Mouse (Mus musculus): Measurements from ENCODE around the gene Sohlh1. TPM values are rescaled to one million over a fixed set of nuclear protein-coding genes. Genes with fewer than 3 reads are reported as not detected.

The Sohlh1 gene
- total and polyA plus RNA-seq, 3 experiments: not detected

- no peaks in the 10 kb centered on the region for H3K36me3 ChIP-seq (ENCODE audit: control insufficient read depth in 1 of 2, insufficient read depth in 2 of 2, low read length in 2 of 2)
- no peak overlapping the region for H3K27ac ChIP-seq (ENCODE audit: control insufficient read depth, low read depth, low read length)
- H3K4me3 ChIP-seq (ENCODE audit: control insufficient read depth in 1 of 2, insufficient read depth in 1 of 2, low read depth in 2 of 2, low read length in 2 of 2): no peak overlapping the region
- H3K27me3 ChIP-seq (ENCODE audit: control insufficient read depth in 1 of 2, insufficient read depth in 2 of 2, low read length in 2 of 2): no peaks in the 10 kb centered on the region
- no peaks in the 10 kb centered on the region for H3K4me1 ChIP-seq (ENCODE audit: control insufficient read depth in 1 of 2, insufficient read depth in 2 of 2, low read length in 2 of 2)
- no peak for TF ChIP-seq JUND (IDR thresholded peaks at IDR 0.05; ENCODE audit: low read depth, low read length)
- no peak for TF ChIP-seq RAD21 (IDR thresholded peaks at IDR 0.05; ENCODE audit: low read depth, low read length)
- no peak for TF ChIP-seq CHD2 (IDR thresholded peaks at IDR 0.05; ENCODE audit: low read length)
- TF ChIP-seq ETS1 (IDR thresholded peaks at IDR 0.05; ENCODE audit: low read depth, low read length): no peak
- TF ChIP-seq TCF12 (IDR thresholded peaks at IDR 0.05; ENCODE audit: low read depth, low read length): no peak
- no peak for TF ChIP-seq POLR2A (IDR thresholded peaks at IDR 0.05; ENCODE audit: control insufficient read depth in 1 of 2, insufficient read depth in 1 of 2, low read depth in 1 of 2, low read length in 2 of 2, poor library complexity in 1 of 2)
- no peak for TF ChIP-seq RCOR1 (IDR thresholded peaks at IDR 0.05; ENCODE audit: low read depth, low read length)
- TF ChIP-seq MYC (IDR thresholded peaks at IDR 0.05; ENCODE audit: low read depth, low read length): no peak
- no peak for TF ChIP-seq ZC3H11A (IDR thresholded peaks at IDR 0.05; ENCODE audit: low read depth, low read length)
- no peak for TF ChIP-seq ZKSCAN1 (IDR thresholded peaks at IDR 0.05; ENCODE audit: low read depth, low read length)
- no peak for TF ChIP-seq HCFC1 (IDR thresholded peaks at IDR 0.05; ENCODE audit: low read depth, low read length)
- no peak for TF ChIP-seq CHD1 (IDR thresholded peaks at IDR 0.05; ENCODE audit: low read depth, low read length)
- TF ChIP-seq POLR2AphosphoS5 (IDR thresholded peaks at IDR 0.05; ENCODE audit: borderline replicate concordance, low read depth, low read length): no peak
- TF ChIP-seq SMC3 (IDR thresholded peaks at IDR 0.05; ENCODE audit: low read depth, low read length): no peak
- no peak for TF ChIP-seq ELF1 (IDR thresholded peaks at IDR 0.05; ENCODE audit: low read depth, low read length)
- TF ChIP-seq GATA1 (IDR thresholded peaks at IDR 0.05; ENCODE audit: low read depth, low read length): no peak
- TF ChIP-seq NRF1 (IDR thresholded peaks at IDR 0.05; ENCODE audit: insufficient read depth, low read depth, low read length, poor library complexity, severe bottlenecking): no peak
- no peak for TF ChIP-seq ZNF384 (IDR thresholded peaks at IDR 0.05; ENCODE audit: low read depth, low read length)
- no peak for TF ChIP-seq UBTF (IDR thresholded peaks at IDR 0.05; ENCODE audit: borderline replicate concordance, insufficient read depth, low read depth, low read length)
- TF ChIP-seq MYB (IDR thresholded peaks at IDR 0.05; ENCODE audit: low read depth, low read length): no peak
- H3K9ac ChIP-seq (ENCODE audit: control insufficient read depth, low read depth, low read length, poor library complexity, severe bottlenecking): no peak overlapping the region
- H3K9me3 ChIP-seq (replicated peaks; ENCODE audit: insufficient read depth, low read length): no peaks in the 10 kb centered on the region
- H3K79me2 ChIP-seq (ENCODE audit: control insufficient read depth, insufficient read depth, low read length, poor library complexity): no peaks in the 10 kb centered on the region
- no peak for DNase-seq (ENCODE audit: low read depth, low spot score)
Measured at GRCm38 (mm10) chr2:25866656-25867055, 19.6 kb upstream of the Sohlh1 start.

- Histone ChIP-seq H3K27ac (ENCODE audit: control insufficient read depth, low read depth, low read length) (no peak overlapping the region), H3K4me3 (ENCODE audit: control insufficient read depth in 1 of 2, insufficient read depth in 1 of 2, low read depth in 2 of 2, low read length in 2 of 2) (no peak overlapping the region), H3K36me3 (ENCODE audit: control insufficient read depth in 1 of 2, insufficient read depth in 2 of 2, low read length in 2 of 2) (no peaks in the 10 kb centered on the region), H3K9me3 (replicated peaks; ENCODE audit: insufficient read depth, low read length) (no peaks in the 10 kb centered on the region), H3K9ac (ENCODE audit: control insufficient read depth, low read depth, low read length, poor library complexity, severe bottlenecking) (no peak overlapping the region), H3K79me2 (ENCODE audit: control insufficient read depth, insufficient read depth, low read length, poor library complexity) (no peaks in the 10 kb centered on the region), H3K27me3 (ENCODE audit: control insufficient read depth in 1 of 2, insufficient read depth in 2 of 2, low read length in 2 of 2) (no peaks in the 10 kb centered on the region), H3K4me1 (ENCODE audit: control insufficient read depth in 1 of 2, insufficient read depth in 2 of 2, low read length in 2 of 2) (no peaks in the 10 kb centered on the region)
- DNase-seq (ENCODE audit: low read depth, low spot score): no peak
- TF ChIP-seq MAFK (IDR thresholded peaks at IDR 0.05; ENCODE audit: borderline replicate concordance, low read depth, low read length): no peak
- TF ChIP-seq TBP (IDR thresholded peaks at IDR 0.05; ENCODE audit: low read depth, low read length): no peak
- TF ChIP-seq GATA1 (IDR thresholded peaks at IDR 0.05; ENCODE audit: low read depth, low read length): no peak
- TF ChIP-seq JUND (IDR thresholded peaks at IDR 0.05; ENCODE audit: low read depth, low read length): no peak
Measured at GRCm38 (mm10) chr2:25865412-25865811, 18.4 kb upstream of the Sohlh1 start.

All from MEL (cell line).